Mouse (Mus musculus) gastrocnemius, postnatal 10 days (tissue): Measurements from ENCODE around the gene Ptcd1. TPM values are rescaled to one million over a fixed set of nuclear protein-coding genes. Genes with fewer than 3 reads are reported as not detected.
"Not testable (repeated sequence)": the region's sequence is repeated elsewhere in the genome, so short reads cannot be mapped to it uniquely, and the experiment has no call there.

Source experiments
- DNase-seq: peaks from one replicate; pipeline ENCODE4 v3.0.0; 2021; ENCODE audit warnings: mixed read lengths
- long read RNA-seq, 2 experiments: library from polyadenylated mRNA; stranded (forward); transcript quantifications; one replicate each; pipeline ENCODE4 v2.0.0; 2021
- total RNA-seq, 2 experiments: library from RNA; stranded (reverse); gene quantifications; 2 replicates each; pipeline ENCODE4 v1.2.3; 2021

Ptcd1 gene
- 10 to 100 TPM in 1 of 2 experiments, 1 to 10 TPM in 1; 9.9 to 11.0 TPM for total RNA-seq
- long read RNA-seq, experiment 1, transcript Ptcd1-201 (9 exons, 3,087 nt), result major isoform, 35 of 40 reads
- long read RNA-seq, experiment 1, partial matches to known transcripts, result 2 of 40 reads
- long read RNA-seq, experiment 1, other reads (novel, unspliced or antisense), result 3 of 40 reads
- long read RNA-seq, experiment 2, transcript Ptcd1-201 (9 exons, 3,087 nt), result major isoform, 18 of 29 reads
- long read RNA-seq, experiment 2, partial matches to known transcripts, result 1 of 29 reads
- long read RNA-seq, experiment 2, other reads (novel, unspliced or antisense), result 10 of 29 reads

DNA sequence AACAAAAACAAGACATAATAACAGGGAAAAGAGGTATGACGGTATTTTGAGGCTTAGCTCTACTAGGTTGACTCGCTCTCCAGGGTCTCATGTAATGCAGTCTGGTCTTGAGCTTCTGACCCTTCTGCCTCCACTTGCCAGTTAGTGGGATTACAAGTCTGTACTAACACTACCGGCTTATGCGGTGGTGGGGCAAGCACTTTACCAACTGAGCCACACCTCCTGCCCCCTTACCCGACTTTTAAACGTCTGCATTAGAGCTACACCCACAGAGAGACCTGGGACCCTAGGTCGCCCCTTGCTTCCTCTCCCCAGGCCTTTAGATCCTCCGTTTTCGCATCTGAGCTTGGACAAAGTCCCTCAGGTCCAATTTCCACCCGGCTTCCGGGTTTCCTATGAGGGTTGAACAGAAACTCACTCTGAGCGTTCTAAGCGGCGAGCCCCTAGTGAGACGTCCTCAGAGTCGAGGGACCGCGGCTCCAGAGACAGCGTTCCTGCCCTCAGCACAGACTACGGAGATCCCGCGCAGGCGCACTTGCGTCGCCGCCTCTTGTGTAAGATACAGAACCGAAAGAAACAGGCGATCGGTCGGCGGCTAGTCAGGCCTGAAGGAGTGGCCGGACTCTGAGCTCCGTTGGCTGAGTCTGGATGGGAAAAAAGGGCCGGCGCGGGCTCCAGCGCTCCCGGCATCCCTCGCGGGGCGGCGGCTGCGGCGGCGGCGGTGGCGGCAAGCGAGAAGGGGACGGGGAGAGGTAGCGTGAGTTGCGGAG is at the start of gene Ptcd1, which contains the start of gene Cpsf4:
Ptcd1 (minus strand) TSS at position 573 of the 770 bp plus-strand sequence.
Cpsf4 (plus strand) TSS at position 678 of the 770 bp plus-strand sequence.
- peak; percentile 95 for DNase-seq

DNA sequence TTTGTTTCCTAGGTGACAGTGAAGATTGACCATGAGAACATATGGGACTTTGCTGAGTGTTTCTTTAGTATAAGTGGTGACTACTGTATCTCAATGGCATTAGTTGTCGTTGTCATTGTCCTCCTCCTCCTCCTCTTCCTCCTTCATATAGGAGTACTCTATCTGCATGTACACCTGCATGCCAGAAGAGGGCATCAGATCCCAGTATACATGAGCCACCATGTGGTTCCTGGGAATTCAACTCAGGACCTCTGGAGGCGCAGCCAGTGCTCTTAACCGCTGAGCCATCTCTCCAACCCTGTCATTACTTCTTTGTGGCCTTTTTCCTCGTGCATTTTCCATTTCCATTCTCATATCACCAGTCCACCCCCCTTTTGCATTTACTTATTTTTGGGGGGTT is 47.8 kb upstream of the Ptcd1 start:
- no peak for DNase-seq

DNA sequence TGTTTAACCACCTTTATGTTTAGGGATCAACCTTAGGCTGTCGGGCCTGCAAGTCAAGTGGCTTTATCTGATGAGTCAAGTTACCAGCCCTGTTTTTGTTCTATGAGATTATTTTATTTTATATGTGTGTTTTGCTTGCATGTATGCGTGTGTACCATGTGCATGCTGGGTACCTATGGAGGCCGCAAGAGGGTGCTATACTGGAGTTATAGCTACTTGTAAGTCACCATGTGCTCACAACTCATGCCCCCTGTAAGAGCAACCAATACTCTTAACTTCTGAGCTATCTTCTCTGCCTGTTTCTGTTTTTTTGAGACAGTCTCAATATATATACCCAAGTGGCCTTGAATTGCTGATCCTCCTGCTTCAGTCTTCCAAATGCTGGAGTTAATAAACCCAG is 46.6 kb upstream of the Ptcd1 start:
- no peak for DNase-seq

DNA sequence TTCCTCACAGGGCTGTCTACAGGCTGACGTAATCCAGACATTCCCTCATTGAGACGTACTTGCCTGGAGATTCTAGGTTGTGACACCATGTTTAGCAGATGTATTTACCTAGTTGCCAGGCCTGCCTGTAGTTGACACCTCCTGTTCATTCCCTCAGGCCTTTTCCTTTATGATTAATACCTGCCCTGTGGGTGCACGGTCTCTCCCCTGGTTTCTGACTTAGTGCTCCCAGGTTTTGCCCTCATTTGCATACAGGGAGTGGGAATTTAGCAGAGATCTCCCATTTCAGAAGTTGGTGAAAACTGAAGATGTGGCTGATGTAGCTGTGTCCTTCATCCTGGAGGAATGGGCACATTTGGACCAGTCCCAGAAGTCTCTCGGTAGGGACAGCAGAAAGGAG is 45.3 kb upstream of the Ptcd1 start:
- no peak for DNase-seq

DNA sequence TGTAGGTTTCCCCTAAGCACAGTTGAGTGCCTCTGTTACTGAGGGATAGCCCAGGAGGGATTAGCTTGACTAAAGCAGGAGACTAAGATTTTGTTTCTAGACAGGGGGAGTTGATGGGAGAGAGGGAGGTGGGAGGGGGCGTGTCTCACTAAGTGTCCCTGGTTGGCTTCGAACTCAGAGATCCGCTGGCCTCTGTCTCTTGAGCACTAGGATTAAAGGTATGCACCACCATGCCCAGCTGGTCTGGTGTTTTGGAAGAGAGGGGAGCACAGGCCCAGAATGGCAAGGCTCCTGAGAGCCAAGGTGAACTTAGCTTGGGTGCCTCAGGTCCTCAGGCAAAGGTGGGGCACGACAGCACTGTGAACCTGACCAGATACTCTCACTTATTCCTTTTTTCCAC is 44.4 kb upstream of the Ptcd1 start:
- no peak for DNase-seq

DNA sequence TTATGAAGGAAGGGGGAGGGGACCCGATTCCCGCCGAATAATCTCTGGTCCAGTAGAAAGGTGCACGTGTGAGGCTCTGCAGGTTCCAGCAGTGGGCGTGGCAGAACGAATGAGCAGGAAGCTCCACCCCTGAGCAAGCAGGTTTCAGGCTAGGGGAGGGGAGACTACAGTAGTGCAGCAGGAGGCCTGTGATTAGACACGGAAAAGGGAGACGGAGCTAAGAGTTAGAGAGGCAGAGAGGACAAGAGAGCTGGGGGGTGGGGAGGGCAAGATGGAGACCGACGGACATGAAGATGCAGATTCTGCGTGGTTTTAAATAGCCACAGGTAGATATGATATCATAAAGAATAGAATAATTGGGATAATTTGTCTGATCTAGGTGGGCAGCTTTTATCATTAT is 41.5 kb upstream of the Ptcd1 start:
- not testable (repeated sequence) for DNase-seq

DNA sequence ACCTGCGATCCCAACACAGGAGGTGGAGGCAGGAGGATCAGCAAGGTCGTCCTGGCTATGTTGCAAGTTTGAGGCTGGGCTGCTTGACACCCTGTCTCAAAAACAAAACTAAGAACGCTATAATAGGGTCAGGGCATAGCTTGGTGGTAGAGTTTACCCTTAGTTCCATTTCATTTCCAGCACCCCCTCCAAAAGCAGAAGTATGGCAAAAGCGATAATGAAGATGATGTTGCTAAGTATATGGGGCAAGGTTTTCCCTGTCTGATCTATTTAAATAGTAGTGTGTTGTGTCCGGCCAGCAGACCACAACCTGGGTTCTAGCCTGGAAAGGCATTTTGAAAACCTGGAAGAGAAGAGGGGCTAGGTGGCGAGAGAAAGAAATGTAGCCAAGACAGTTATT is 41.0 kb upstream of the Ptcd1 start:
- DNase-seq, result no peak

DNA sequence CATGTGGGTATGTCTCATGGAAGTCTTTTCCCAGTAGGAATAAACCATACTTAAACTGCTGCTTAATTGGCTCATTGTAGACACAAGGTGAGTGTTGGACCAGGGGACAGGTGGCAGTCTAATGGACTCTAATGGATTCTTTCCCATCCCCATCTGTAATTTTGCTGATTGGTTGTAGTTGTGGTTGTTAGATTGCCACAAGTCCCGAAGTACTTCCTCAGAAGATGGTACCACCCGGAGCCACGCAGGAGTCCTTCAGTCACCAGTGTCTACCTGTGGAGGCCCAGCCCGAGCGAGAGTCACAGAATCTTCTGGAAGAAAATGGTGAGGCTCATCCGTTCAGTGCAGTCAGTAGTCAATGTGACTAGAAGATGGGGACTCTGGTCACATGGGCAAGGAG is 40.5 kb upstream of the Ptcd1 start:
- no peak for DNase-seq

DNA sequence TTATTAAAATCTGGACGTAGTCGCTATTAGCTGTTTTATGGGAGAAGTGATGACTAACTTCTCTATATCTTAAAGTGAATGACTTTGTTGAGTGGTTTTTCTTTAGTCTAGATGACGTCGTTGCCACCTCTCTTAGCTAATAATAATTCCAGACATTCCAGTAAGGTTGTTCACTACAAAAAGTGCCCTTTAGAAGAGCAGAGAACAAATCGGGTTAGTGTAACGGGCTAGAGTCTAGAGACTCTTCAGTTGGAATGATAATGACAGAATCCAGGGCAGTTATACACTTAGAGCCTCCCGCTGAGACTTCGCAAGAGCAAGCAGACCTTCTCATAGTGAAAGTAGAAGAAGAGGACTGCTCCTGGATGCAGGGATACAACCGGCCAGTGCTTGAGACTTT is 38.1 kb upstream of the Ptcd1 start:
- DNase-seq, result no peak

DNA sequence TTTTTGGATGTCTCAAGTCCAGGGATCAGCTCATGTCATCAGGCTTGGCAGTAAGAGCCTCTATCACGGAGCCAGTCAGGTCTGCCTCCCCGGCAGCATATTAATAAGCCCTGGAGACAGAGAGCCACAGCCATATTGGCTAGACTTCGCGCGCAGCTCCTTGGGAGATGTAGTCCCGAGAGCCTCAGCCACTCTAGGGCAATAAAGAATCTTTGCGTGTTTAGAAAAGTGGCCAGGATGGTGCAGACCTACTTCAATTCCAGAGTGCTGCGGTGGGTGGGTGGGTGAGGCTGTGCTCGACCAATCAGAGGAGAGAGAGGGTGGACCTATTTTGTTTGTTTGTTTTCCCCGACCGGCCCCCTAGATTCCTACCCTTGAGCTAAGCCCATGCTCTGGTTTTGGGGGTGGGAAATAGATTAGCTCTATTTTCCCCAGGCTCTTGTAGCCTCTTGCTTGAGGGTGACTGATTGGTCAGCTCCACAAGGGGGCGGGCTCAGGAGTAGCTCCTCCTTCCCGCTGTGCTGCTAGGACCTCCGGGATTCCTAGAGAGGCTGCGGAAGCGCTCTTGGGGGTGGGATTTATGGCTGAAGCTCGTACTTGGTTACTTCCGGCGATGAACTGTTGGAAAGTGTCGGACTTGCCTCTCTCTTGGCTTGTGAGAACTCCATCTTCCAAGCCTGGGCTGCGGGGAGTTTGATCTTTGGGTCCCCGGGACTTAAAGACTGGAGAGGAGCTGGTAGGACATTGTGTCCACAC is 37.2 kb upstream of the Ptcd1 start, which contains the start of gene Zkscan5:
Zkscan5 (plus strand) TSS at position 627 of the 756 bp plus-strand sequence.
- DNase-seq, result peak; percentile 97

DNA sequence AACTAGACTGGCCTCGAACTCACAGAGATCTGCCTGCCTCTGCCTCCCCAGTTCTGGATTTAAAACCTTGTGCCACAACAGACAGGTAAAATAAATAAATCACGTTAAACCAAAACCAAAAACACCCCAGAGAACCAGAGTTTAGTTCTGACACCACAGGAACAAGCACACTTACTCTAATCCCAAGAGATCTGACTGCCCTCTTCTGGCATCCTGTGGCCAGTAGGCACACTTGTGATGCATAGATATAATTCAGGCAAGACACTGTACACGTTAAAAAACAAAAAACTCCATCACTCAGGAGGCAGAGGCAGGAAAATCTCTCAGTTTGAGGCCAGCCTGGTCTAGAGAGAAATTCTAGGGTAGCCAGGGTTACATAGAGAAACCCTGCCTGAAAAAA is 35.5 kb upstream of the Ptcd1 start:
- DNase-seq, result no peak

DNA sequence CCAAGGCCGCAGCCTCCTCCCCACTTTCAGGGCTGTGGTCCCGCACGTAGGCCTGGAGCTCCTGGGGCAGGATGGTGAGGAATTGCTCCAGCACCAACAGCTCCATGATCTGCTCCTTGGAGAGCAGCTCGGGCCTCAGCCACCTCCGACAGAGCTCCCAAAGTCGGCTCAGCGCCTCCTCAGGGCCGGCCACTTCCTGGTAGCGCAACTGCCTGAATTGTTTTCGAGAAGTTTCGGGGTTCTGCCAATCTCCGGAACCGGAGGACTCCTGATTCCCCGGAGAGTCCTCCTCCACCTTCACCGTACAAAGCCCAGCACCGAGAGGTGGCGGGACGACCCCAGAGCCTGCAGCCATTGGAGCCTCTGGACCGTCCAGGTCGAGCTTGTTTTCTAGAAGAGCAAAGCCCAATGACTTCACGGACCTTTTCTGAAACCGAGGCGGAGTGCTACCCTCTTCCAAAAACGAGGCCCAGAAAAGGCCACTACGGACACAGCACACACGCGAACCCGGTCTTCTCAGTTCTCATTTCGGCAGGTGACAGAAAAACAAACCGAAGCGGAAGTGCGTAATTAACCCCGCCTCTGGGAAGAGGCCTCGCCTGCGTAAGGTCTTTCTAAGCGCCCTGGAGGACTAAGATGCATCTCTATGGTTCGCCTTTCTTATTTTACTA is 34.5 kb upstream of the Ptcd1 start, which contains the start of gene Zkscan14:
Zkscan14 (minus strand) TSS at position 548 of the 671 bp plus-strand sequence.
- DNase-seq, result peak; percentile 58

DNA sequence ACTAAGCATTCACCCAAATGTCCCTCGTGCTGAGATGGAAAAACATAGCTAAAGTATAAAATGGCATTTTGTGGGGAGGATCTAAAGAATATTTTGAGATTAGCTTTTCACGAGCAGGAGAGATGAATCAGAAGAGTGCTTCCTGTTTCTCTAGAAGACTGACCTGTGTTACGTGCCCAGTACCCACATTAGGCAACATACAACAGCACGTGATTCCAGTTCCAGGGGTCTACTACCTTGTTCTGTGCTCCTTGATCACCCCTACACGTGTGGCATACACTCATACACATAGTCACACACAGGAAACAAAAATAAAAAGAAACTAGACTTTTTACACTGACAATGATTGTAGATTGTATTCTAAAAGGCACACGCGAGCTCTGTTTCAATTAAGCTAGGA is 33.5 kb upstream of the Ptcd1 start:
- DNase-seq, result no peak

DNA sequence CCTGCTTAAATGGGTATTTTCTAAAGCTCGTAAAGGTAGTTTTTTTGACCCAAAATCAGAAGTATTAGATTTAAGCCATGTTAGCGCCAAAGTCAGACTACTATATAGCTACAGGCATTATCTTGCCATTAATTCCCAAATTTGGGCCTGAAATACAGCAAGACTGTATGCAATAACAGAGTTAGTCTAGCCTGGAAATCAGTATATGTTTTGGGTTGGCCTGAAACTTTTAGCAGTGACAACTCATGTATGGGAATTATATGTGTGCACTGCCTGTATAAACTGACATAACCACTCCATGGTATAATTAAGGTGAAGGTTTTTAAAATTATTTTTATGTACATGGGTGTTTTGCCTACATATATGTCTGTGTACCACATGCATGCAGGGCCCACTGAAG is 25.1 kb upstream of the Ptcd1 start, which contains the start of gene Atp5j2:
Atp5j2 (minus strand) TSS at position 101 of the 400 bp plus-strand sequence.
- no peak for DNase-seq

DNA sequence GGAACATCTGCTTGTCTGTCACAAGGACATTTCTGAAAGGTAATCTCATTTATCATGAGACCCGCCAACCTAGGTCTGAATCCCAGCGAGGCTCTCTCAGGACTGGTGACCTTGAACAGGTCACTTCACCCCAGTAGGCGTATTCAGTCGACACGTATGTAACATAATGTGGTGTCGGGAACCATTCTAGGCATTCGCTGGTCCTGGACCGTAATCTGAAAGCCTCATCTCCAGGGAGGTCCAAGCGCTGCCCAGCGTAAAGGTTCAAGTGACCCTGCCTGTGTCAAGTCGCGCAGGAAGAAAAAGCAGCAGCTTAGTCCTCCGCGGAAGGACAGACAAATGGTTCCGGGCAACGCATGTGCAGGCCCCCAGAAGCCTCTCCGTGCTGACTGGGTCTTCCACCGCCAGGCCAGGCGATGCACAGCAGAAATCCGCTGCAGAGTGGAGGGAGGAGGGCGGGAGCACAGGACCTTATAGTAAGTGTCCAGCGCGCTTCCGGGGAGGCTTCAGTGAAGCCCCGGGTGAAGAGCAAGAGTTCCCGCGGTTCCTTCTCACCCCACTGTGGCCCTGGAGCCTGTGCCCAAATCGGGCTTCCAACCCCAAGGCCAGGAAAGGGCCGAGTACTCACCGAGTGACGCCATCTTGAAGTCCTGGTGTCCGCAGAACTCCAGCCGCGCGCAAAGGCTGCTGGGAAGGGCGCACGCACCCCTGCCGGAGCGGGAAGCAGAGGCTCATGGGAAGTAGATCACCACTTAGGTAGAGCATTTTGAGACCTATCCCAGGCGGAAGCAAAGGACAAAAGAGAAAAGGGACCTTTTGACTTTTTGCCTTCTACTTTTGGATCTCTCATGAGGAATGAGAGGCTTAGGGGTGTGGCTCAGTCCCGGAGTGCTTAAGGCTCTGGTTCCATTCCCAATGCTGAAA is 24.2 kb upstream of the Ptcd1 start:
- peak; percentile 88 for DNase-seq

DNA sequence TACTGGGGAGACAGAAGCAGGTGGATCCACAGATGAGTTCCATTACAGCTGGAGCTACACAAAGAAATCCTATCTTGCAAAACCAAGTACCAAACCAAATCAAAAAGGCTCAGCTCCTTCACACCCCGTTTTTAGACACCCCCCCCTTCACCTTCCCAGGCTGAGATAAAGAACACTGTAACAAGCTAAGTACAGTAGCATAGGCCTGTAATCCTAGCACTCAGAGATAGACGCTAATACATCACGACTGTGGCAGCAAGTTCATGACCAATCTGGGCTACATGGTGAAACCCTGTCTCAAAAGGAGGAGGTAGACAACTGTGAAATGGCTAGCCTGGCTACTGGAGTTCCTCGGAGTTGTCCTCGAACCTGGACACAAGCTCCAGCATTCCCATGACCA is 23.5 kb upstream of the Ptcd1 start:
- DNase-seq, result no peak

DNA sequence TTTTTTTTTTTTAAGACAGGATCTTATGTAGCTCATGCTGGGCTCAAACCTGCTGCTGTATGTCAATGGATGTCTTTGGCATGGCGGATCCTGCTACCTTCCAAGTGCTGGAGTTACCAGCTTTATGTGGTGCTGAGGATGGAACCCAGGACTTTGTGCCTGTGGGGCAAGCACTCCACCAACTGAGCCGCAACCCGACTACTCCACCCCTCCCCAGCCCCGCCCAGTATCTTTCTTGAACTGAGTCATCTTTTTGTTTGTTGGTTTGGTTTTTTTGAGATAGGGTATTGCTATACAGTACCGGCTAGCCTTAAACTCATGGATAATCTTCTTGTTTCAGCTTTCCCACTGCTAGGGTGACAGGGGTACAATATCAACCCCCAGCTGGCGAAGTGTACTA is 22.5 kb upstream of the Ptcd1 start:
- no peak for DNase-seq

DNA sequence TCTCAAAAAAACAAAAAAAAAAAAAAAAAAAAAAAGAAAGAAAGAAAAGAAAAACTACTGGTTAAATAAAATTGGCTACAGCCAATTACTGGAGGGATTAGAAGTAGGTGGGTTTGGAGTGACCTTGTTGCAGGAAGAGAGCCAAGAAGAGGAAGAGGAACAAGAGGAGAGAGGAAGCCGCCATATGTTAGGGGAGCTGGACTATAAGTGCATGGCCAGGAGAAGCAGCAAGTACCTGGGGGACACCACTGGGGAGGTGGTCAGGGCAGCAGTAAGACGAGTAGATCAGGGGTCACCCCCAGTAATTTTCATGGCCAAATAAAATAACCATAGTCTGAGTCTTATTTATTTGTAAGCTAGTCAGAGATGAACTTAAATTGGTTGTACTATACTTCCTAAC is 18.3 kb upstream of the Ptcd1 start:
- DNase-seq, result no peak

DNA sequence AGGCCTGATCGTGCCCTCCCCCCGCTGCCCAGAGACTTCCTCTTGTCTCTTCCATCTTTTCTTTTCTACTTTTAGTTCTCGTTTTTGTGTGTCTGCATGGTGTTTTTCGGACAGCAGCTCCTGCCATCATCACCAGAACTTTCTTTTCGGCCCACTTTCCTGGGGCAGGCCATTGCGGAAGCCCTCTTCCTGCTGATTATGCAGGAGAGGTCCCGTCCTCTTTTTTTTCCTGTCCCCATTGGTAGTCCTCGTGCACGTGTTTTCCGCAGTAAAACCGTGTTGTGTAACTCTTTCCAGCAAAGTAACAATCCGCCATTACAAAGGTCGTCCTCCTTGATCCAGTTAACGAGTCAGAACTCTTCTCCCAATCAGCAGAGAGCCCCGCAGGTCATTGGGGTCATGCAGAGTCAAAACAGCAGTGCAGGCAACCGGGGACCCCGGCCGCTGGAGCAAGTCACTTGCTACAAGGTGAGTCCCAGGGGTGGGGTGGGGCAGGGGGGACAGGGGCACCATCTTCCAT is 11.6 kb upstream of the Ptcd1 start:
- DNase-seq, result no peak

DNA sequence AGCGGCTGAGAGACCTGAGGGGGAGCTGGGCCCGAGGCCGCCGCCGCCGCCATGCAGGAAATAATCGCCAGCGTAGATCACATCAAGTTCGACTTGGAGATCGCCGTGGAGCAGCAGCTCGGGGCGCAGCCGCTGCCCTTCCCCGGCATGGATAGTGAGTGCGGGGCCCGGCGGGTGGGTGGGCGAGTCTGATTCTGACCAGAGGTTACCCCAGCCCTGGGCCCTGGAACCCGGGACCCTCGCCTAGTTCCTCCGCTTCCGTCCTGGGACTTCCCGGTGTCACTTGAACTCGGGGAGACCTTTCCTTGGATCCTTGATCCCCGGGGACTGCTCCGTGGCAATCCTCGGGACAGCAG is 376 bp upstream of the Ptcd1 start:
- no peak for DNase-seq

DNA sequence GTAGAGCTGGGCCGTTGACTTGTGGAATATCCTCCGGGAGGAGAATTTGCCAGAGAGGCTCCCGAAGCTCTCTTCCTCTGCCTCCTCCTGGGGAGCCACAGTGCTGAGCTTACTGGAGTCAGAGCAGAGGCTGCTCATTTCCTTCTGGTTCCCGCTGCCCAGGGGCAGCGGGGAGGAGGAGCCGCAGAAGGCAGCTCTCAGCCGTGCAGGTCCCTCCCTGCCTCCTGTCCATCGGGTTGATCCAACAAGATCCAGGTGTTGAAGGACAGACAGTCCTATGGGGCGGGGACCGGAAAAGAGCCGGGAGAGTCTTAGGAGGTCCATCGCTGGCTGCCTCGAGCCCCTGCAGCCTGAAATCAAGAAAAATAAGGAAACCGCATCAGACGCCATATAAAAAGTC is 1.7 kb downstream of the Ptcd1 start:
- no peak for DNase-seq
